Mouse (Mus musculus) ES-Bruce4 (cell line): ENCODE measurements around the gene App.

Experiments used
- CTCF ChIP-seq: IDR thresholded peaks from one replicate; pipeline ENCODE4 v1.8.1; 2011; ENCODE audit warnings: low read depth, low read length
- EP300 ChIP-seq: IDR thresholded peaks from 2 replicates; pipeline ENCODE4 v1.6.1; 2011; ENCODE audit warnings: low read depth, low read length; ENCODE audit not compliant: insufficient read depth

GRCm38 (mm10) chr16:85130861-85131556 lies 42.6 kb downstream of the App start:
- TF ChIP-seq CTCF (no peak), EP300 (no peak)
